Mouse (Mus musculus) lung, adult 2 months (tissue): Measurements from ENCODE around the gene Cxcl2.

Experiments used
- CTCF ChIP-seq: fragments of 200-500 bp; IDR thresholded peaks from 2 replicates; pipeline ENCODE4 v1.5.1; 2011; ENCODE audit warnings: mild to moderate bottlenecking, low read length, control low read depth; ENCODE audit not compliant: insufficient read depth
- POLR2A ChIP-seq: fragments of 200-500 bp; IDR thresholded peaks from 2 replicates; pipeline ENCODE4 v1.6.1; 2011; ENCODE audit warnings: low read depth, mild to moderate bottlenecking, control low read depth, low read length, borderline replicate concordance; ENCODE audit errors: extremely low read depth

GRCm38 (mm10) chr5:90900147-90900546 lies 3.5 kb upstream of the Cxcl2 start:
- TF ChIP-seq CTCF (no peak), POLR2A (no peak)
